Comparison of ENCODE assay signal across 10 mouse cellular contexts in the genomic region with DNA sequence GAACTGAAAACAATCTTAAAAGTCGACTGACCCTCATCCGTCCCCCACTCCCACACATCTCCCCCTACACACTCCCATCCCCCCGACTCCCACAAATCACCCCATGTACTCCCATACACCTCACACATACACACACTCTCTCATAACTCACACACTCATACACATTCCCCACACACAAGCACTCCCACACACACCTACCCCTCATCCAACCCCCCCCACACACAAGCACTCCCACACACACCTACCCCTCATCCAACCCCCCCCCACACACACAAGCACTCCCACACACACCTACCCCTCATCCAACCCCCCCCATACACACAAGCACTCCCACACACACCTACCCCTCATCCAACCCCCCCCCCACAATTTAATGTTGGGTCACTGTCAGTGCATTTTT. TPM values are rescaled to one million over a fixed set of nuclear protein-coding genes. Genes with fewer than 3 reads are reported as not detected.
DNase-seq lines count a peak whose midpoint lies in the region; ATAC-seq lines count a peak whose summit lies in the region.
"Had no signal": no experiment of that assay in that cellular context is flagged by ENCODE, and none has a peak within 500 bp of the region (broad histone marks: within the 10 kb centered on the region; RNA-seq: fewer than 3 reads in every experiment).

No protein-coding gene starts in this region.

- peaks cover 58% of the 10 kb centered on the region for H3K36me3 ChIP-seq in kidney, embryonic 15.5 days
- peaks cover 17% of the 10 kb centered on the region for H3K36me3 ChIP-seq in hindbrain, embryonic 15.5 days
- peaks cover 59% of the 10 kb centered on the region for H3K36me3 ChIP-seq in neural tube, embryonic 13.5 days

- no peak overlapping the region for H3K9ac ChIP-seq in kidney, embryonic 15.5 days
- H3K9ac ChIP-seq in hindbrain, embryonic 15.5 days: no peak overlapping the region
- no peak overlapping the region for H3K9ac ChIP-seq in neural tube, embryonic 13.5 days
- H3K9ac ChIP-seq: liver, embryonic 13.5 days had no signal

- H3K27ac ChIP-seq in kidney, embryonic 15.5 days: no peak overlapping the region
- no peak overlapping the region for H3K27ac ChIP-seq in hindbrain, embryonic 15.5 days (replicated peaks)
- no peak overlapping the region for H3K27ac ChIP-seq in neural tube, embryonic 13.5 days (replicated peaks)
- H3K27ac ChIP-seq: liver, embryonic 13.5 days had no signal

- peak; percentile 86 for ATAC-seq in kidney, embryonic 15.5 days (replicated peaks; ENCODE audit: low FRiP score)
- 0 out of 2 replicates have a peak, but pooled peaks have one; percentile 47 for ATAC-seq in erythroid progenitor cell, adult 5-6 weeks (replicated peaks; ENCODE audit: low FRiP score, poor library complexity, severe bottlenecking)
- peak; percentile 79; the same call in 1 of the 2 replicates for ATAC-seq in hindbrain, embryonic 15.5 days (ENCODE audit: low FRiP score, low read depth)
- peak; percentile 86 for ATAC-seq in neural tube, embryonic 13.5 days (ENCODE audit: low read depth)

- 0 out of 2 replicates have a peak, but pooled peaks cover 4% of the 10 kb centered on the region for H3K4me1 ChIP-seq in kidney, embryonic 15.5 days
- H3K4me1 ChIP-seq in hindbrain, embryonic 15.5 days (replicated peaks): no peaks in the 10 kb centered on the region
- H3K4me1 ChIP-seq in neural tube, embryonic 13.5 days (replicated peaks): no peaks in the 10 kb centered on the region
- H3K4me1 ChIP-seq: liver, embryonic 13.5 days had no signal

- H3K9me3 ChIP-seq in kidney, embryonic 15.5 days (replicated peaks): no peaks in the 10 kb centered on the region
- H3K9me3 ChIP-seq in hindbrain, embryonic 15.5 days: no peaks in the 10 kb centered on the region
- no peaks in the 10 kb centered on the region for H3K9me3 ChIP-seq in neural tube, embryonic 13.5 days
- H3K9me3 ChIP-seq: liver, embryonic 13.5 days had no signal

- WGBS in kidney, embryonic 15.5 days: 37% methylated on average over 3 of the region's 3 CpGs
- 98% methylated on average over 3 of the region's 3 CpGs for WGBS in hindbrain, embryonic 15.5 days
- WGBS in neural tube, embryonic 13.5 days: 92% methylated on average over 3 of the region's 3 CpGs

- no peak overlapping the region for H3K4me2 ChIP-seq in kidney, embryonic 15.5 days
- H3K4me2 ChIP-seq in hindbrain, embryonic 15.5 days: no peak overlapping the region
- H3K4me2 ChIP-seq in neural tube, embryonic 13.5 days: no peak overlapping the region
- H3K4me2 ChIP-seq: liver, embryonic 13.5 days had no signal

- H3K27me3 ChIP-seq in kidney, embryonic 15.5 days: no peaks in the 10 kb centered on the region
- H3K27me3 ChIP-seq in hindbrain, embryonic 15.5 days: no peaks in the 10 kb centered on the region
- no peaks in the 10 kb centered on the region for H3K27me3 ChIP-seq in neural tube, embryonic 13.5 days
- H3K27me3 ChIP-seq: liver, embryonic 13.5 days had no signal

- DNase-seq in kidney, postnatal 10 days: no peak
- no peak for DNase-seq in thymus, postnatal 4 days
- DNase-seq in urinary bladder, adult 2 months (ENCODE audit: low spot score): no peak
- DNase-seq: liver, embryonic 13.5 days; right cerebral cortex, postnatal 14 days had no signal

- no peak overlapping the region for H3K4me3 ChIP-seq in kidney, embryonic 15.5 days (replicated peaks)
- no peak overlapping the region for H3K4me3 ChIP-seq in hindbrain, embryonic 15.5 days
- no peak overlapping the region for H3K4me3 ChIP-seq in neural tube, embryonic 13.5 days
- H3K4me3 ChIP-seq: liver, embryonic 13.5 days; myocyte had no signal

RNA-seq across cellular contexts. Expression of gene Jmy, which starts 59.4 kb away (rescaled TPM):
- 5.3 and 6.1 TPM in 2 replicates for polyA plus RNA-seq in kidney, embryonic 15.5 days (2015; fragmentation: Nextera tagmentation; extraction: Ambion mirVana)
- total RNA-seq in erythroid progenitor cell, adult 5-6 weeks (2015; ENCODE audit: low replicate concordance): 21.6 and 23.1 TPM in 2 replicates
- total RNA-seq in erythroid progenitor cell, adult 5-6 weeks (2017; ENCODE audit: low replicate concordance): 19.5 and 33.4 TPM in 2 replicates
- polyA plus RNA-seq in hindbrain, embryonic 15.5 days (2015; fragmentation: Nextera tagmentation; extraction: Ambion mirVana): 5.7 and 9.1 TPM in 2 replicates
- 6.1 and 6.5 TPM in 2 replicates for polyA plus RNA-seq in neural tube, embryonic 13.5 days (2015; fragmentation: Nextera tagmentation; extraction: Ambion mirVana)
- polyA plus RNA-seq in urinary bladder, adult 2 months (2012; rRNA removed): 20.1 and 27.7 TPM in 2 replicates
